Mouse (Mus musculus) T-helper 1 cell (primary cell): Measurements from ENCODE around the gene Slpi.

Experiments used
- in situ Hi-C: fragments of 300-600 bp; cut with MboI, MseI; formaldehyde crosslinking; loops from one replicate; pipeline ENCODE4 v1.15.1; 2025; ENCODE audit warnings: high pct_unique_total_duplicates

Slpi gene

DNA sequence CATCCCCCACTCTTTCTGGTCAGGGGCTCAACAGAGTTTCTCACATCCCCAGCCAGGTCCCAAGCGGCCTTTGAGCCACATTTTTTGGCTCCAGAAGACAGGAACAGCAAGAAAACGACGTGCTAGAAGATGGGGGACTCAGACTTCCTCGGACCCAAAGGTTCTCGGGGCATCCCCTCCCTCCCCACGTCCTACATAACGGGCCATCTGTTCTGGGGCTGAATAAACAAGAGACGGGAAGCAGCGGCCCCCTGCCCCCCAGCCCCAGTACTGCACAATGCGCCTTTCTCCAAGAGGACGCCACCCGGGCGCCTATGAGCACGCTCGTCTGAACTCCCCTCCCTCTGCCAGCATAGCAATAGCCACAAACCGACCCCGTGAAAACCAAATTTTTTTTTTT is at the start of gene Slpi:
Slpi (minus strand) TSS at position 76 of the 400 bp plus-strand sequence.
- in situ Hi-C loops, result no loop called here

DNA sequence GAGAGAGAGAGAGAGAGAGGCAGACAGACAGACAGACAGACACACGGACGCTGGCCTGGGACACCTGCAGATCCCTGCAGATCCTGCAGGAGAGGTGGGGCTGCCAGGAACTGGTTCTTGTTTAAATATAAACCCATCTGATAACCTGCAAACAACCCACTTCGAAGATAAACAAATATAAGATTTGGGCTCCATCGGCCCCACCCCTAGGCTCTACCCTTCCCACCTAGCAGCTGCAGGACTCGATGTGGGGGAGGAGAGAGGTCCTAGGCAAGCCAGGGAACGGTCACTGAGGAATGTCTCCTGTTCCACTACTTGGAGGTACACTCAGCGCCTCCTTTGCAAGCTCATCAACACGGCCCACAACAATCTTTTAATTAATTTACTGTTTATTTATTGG is 49.4 kb upstream of the Slpi start:
- in situ Hi-C loops, result no loop called here

DNA sequence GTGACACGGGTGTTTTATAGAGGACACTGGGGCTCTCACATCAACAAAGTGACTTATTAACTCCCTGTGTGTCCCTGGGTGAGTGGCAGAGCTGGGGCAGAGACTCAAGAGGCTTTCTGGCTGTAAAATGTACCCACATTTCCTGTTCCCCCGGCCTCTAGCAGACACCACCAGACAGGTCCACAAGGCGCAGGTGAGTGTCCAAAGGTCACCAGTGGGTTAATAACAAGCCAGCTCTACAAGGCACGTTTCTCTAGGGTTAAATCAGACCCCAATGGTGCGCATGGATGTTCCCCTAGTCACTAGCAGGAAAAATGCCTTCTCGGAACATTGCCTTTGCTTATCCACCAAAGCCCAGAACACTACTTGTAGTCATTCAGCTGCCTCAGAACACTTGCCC is 48.8 kb upstream of the Slpi start:
- in situ Hi-C loops, result no loop called here

DNA sequence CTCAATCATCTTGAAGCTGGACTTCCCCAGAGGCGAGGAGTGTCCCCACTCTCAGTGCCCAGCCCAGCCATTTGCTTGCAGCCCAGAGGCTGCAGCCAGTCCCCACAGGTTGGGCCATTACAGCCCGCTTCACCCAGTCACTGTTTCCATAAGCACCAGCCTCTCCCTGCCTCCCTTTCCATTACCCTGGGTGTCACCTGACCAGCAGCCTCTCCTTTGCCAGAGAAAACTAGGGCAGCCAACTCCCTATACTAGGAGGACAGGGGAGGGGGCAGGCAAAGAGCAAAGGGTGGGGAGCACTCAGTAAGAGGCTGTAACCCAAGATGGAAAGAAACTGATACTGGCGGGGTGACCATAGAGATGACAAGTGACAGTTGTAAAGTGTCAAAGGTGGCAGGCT is 48.1 kb upstream of the Slpi start:
- in situ Hi-C loops, result no loop called here

DNA sequence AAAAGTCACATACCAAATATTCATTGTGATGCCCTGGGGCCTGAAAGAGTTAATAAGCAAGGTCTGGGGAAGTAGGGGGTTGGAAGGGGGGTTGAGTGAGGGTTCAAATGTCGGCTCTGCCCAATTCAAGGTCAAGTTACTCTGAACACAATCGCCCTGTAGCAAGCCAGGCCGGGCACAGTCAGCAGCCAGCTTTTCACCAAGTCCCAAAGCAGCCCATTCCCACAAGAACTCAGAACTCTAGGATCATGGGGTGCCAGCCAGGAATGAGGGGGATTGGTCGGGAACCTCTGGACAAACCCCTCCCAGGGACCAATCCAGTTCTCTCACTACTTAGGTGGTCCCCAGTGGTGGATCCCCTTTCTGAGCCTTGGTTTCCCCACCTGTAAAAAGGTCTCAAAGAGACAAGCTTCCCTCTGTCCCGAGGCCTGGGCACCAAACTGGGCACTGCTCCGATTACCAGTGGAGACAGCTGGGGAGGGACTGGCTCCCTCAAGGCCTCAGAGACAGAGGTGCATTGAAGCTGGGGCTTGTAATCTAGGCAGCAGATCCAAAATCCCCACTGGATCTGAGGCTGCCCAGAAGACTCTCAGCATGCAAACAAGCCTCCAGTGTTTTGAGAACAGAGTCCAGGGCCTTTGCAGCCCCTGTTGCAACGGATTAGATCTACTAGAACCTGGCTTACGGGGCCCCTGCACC is 47.5 kb upstream of the Slpi start:
- in situ Hi-C loops, result no loop called here

DNA sequence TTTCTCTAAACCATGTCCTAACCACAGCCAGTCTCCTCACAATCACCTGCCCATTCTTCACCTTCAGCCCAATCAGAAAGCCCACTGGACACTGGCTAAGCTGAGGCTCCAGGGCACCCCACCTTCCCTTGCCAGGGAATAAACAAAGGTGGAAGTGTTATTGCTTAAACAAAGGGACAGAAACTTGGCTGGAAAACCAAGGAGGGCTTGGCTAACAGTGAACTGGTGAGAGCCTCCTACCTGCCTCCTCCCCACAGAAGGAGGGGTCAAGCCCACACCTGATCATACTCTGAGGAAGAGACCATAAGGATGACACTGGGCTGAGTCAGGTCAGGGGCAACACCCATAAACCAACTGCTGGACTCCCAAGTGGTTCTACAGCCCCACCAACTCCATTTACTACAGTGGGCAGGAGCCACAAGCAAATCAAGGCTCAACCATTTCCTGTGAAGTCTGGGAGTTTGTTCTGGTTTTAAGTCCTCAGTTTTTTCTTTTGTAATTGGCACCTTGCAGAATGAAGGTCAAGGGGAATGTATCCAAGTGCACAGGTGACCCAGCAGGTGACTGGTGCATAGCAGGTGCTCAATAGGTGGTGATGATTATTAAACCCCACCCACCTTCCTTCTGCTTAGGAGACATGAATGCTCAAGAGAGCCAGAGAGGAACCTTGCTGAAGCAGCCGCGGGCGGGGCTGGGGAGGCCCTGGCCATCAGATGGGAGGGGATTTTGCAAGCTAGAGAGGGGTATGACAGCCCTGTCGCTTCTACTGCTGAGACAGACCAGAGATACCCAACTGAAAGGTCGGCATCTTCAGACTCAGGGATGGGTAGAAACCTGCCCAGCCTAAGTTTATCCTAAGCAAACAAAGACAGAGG is 46.6 kb upstream of the Slpi start:
- in situ Hi-C loops, result no loop called here

DNA sequence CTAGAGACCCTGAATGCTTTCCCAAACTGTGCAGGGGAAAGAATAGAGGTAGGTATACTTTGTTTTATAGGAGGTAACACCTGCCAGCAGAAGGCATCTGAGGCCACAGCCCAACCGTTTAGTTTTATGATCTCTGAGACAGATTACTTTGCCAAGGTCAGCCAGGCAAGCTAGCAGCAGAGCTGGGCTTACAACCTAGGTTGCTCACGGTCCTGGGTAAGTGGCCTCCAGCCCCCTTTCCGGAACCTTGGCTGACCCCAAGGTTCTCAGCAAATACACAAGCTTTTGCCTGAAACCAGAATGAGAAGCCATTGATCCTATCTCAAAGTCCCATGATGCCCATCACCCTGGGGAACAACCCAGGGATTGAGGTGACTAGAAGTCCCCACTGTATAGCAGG is 45.8 kb upstream of the Slpi start:
- in situ Hi-C loops, result no loop called here

DNA sequence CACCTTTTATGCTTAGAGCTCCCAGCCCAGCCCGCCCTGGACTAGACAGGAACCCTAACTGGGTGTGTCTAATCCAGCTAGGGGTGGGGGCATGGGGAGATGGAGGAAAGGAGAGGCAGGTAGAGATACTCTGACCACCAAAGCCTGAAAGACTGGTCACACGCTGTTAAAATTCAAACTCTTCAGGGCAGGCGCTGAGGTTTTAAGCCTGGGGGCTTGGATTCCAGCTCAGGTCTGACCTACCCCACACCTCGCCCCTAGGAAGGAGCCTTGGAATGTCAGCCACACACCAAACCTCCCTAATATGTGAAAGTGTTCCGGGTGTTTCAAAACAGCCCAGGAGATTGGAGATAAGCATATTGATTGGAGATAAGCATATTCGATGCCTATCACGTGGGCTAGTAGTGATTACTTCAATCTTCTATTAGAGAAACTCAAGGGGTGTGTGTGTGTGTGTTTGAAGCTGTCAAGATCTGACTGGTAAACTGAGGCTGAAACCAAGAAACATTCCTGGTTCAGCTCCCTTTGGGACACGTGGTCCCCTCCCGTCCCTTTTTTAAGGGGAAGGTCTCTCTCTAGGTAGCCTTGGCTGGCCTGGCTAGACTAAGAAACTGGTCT is 44.5 kb upstream of the Slpi start:
- in situ Hi-C loops, result no loop called here

DNA sequence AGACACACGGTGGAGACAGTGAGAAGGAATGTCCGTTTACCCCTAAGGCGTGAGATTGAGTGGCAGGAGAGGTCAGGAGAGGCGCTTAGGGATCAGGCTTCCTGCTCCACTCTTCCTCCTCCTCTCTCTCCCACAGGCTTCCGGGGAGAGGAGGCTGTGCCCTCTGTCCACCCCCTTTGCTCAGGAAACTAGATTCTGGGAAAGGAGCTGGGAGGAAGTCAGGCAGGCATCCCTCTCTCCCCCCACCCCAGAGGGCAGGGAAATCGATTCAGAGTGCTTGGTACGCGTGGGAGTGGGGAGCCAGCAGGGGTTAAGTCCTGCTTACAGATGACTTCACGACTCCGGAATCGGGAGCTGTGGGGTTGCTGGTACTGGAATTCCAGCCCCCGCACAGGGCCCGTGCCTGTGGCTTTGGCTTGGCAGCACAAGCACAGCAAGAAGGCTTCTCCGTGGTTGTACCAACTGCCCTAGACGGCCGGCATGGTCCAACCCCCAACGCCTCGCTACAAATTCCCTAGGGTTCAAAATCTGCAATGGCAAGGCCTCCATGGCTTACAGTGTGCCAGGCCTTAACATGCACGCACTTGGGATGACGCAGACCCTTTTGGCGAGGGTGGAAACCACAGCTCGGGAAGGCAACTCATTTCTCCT is 43.8 kb upstream of the Slpi start:
- in situ Hi-C loops, result no loop called here

DNA sequence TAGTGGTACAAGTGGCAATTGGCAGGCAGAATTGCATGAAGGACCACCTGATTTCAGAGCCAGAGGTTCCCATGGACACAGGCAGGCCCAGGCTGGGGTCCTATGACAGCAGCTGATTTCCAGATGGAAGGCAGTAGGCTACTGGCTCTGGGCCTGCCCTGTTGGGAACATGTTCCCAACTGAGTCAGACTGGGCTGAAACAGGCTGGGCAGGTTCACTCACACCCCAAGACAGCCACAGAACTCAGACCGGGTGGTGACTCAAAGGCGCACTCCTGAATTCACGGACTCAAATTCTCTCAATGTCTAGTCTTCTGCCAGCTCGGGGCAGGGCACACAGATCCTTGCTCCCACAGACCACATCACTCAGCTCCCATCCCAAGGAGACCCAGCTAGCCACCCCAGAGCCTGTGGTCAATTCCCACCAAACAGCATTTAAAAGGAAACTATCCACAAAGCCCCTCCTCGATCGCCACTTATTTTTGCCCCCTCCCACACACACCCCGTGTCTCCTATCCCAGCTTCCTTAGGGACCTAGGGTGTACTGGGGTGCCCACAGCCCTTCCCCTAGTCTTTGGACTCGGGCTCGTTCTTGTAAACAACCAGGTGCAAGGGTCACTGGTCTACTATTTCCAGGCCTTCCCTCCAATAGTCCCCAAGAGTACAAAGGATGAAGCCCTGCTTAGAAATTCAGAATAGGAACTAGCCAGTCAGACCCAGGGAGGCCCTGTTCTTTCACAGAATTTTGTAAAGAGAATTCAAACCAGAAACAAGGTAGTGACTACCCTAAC is 43.0 kb upstream of the Slpi start:
- in situ Hi-C loops, result no loop called here

DNA sequence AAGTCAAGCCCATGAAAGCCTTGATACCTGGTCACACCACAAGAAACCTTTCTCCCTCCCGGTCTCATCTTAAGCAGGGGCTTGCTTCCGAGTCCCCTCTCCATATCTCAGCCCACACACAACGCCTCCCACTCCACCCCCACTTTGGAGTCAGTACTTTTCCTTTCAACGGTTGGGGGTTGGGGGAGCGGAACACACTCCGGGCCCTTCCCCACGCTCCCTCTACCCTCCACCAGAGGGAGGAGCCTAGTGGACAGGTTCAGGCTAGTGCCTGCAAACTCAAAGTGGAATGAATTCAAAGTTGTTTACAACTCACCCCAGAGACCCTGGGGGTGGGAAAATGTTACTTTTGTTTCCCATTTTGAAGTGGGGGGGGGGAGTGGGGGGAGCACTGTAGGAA is 41.8 kb upstream of the Slpi start:
- in situ Hi-C loops, result no loop called here

DNA sequence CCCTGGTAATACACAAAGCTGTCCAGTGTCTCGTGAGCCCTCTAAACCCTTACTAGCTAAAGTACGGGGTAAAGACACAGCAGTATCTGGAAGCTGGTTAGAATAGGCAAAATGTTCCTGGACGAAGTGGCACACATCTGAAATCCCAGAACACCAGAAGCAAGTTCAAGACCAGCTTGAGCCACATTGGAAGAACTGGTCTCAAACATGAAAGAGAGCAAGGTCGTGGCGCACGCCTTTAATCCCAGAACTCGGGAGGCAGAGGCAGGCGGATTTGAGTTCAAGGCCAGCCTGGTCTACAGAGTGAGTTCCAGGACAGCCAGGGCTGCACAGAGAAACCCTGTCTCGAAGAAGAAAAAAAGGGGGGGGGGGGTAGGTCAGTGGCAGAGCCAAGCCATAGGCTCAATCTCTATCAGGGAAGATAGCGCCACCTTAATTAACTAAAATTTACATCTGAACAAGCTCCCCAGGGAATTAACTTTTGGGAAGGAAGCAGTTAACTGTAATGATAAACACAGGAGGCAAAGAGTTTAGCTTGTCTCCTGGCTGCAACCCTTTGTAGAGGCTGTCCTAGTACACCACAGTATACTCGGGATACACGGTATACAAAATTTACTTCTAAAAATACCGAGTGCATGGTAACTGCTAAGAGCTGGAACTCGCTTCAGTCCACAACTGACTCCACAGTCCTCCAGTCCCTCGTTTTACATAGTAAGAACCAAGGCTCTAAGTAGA is 41.2 kb upstream of the Slpi start:
- in situ Hi-C loops, result no loop called here

DNA sequence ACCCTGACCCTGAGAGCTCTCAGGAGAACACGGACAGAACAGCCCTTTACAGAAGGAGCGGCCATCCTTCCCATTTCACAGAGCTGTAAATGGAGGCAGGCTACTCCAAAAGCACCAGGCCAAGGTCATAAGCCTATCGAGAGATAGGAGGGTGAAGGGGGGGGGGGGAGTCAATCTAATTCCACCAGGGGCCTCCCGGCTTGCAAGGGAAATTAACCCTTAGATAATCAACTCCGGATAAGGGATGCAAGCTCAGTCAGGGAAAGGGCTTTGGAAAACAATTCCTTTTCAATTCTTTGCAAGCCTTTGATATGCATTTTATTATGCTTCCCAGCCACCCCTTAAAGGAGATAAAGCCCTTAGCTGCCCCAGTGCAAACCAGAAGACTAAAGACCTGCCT is 39.6 kb upstream of the Slpi start:
- in situ Hi-C loops, result no loop called here

DNA sequence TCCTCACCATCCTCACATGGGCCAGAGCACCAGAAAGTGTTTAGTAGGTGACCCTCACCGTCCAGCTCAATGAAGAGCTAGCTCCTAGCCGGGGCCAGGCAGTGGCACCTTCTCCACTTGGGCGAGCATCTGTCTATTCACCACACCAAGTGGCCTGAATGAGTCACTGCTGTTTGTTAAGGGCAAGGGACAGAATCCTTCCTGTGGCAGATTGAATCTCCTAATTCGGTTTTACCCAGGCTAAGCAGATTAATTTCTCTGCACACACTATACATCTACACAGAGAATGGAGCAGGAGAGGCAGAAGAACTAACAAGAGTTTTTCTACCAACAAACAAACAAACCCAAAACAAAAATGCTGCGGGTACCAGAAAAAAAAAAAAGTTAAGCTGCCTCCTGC is 38.1 kb upstream of the Slpi start:
- in situ Hi-C loops, result no loop called here

DNA sequence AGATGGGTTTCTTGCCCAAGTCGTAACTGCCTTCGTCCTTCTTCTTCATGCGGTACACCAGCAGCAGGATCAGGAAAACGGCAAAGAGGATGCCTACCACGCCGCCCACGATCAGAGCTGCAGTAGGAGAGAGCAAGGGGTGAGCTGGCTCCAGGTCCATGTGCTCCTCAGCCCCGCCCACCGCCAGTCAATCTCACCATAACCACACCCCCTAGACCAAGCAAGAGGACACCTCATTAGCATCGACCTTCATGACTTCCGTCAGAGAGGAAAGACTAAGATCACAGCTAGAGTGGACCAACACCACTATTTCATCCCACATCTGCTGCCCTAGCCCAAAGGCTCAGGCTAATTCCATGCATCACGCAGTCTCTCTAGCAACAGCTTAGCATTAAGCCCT is 37.2 kb upstream of the Slpi start:
- in situ Hi-C loops, result no loop called here

DNA sequence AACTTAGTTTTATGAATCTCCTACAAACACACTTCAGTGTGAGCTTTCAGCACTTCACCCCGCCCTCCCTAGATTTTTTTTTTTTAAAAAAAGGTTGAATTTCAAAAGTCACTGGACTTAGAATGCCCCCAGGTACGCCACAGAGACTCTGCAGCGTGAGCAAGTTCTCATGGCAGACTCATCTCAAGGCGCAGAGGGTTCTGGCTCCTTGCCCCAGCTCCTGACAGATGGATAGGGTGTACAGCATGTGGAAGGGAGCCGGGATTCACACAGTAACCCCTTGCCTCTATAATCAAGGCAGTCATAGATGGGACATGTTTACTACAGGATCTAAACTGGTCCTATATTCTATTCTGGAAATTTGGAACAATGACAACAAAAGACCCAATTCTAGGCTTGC is 36.5 kb upstream of the Slpi start:
- in situ Hi-C loops, result no loop called here

DNA sequence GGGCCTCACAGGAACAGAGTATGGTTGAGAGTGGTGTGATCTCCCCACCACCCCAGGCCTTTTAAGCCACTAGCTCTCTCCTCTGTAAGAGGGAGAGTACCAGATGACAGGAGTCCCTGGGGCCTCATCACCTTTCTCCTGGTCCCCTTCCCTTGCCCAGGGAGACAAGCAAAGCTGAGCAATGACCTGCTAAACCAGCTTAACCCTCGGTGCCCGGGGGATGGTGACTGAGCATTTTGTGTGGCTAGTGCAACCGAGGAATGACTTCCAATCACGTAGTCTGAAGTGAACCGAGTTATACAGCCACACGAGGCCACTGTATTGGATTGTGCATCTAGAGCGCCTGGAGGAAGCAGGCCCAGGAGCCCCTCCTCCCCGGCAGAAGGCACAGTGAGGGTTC is 35.5 kb upstream of the Slpi start:
- in situ Hi-C loops, result no loop called here

DNA sequence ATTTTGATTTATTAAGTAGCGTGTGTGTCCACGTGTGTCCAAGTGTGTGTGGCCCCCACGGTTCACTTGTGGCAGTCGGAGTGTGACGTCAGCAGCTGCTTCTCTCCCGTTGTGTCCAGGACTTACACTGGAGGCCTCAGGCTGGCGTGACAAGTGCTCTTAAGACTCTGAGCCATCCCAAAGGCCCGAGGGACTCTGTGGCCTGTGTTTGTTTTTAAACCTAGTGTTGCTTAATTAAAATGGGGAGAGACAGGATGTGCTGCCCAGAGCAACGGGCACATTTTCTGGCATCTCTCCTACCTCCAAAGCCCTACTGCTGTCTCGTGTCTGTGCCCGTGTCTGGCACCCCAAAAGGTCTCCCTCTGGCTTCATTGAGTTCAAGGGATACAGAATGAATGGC is 34.6 kb upstream of the Slpi start:
- in situ Hi-C loops, result no loop called here

DNA sequence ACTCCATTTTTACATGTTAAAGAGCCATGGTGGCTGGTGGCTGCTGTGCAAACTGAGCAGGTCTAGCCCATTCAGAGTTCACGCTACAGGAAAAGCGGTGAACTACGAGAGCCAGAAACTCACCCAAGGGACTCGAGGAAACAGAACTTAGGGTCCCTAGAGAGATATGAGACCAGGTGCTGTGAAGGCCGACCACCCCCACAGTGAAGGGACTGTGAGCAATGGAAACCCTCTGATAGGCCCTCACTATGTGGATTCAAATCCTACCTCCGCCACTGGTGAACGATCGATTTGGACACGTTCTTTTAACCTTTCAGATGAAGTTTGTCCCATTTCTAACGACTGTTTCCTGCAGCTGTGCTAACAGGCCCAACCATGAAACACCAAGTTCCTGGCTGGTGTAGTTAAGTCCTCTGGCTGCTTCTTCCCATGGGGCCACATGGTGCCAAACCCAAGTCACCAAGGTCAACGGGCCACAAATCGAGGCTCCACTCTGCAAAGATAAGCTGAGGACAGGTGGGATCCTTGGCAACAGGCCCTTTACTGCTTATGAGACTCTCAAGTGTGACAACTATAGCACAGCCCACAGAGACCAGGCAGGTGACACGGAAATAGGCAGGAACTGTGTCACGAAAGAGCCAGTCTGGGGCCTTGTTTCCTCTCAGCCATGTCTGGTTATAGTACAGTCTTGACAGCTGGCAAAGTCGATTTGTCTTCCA is 33.9 kb upstream of the Slpi start:
- in situ Hi-C loops, result no loop called here

DNA sequence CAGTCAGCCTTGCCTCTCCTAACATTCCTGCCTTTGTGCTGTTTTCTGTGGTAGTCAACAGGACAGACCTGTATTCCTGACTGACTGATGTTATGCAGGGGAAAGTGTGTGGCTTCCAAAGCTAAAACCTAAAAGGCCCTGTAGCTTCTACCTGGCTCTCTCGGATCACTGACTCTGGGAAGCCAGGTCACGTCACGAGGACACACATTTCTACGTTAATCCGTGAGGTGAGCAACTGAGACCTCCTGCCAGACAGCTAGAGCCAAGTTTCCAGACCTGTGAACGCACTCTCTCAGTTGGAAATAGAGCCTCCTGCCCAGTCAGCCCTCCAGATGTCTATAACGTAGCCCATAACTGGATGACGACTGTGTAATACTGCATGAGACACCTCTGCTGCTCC is 33.1 kb upstream of the Slpi start:
- in situ Hi-C loops, result no loop called here
